Mouse (Mus musculus) forebrain, postnatal 0 days (tissue): ENCODE results near the gene Usp48. TPM values are rescaled to one million over a fixed set of nuclear protein-coding genes. Genes with fewer than 3 reads are reported as not detected.
A peak's percentile ranks its signal among the peaks of the same experiment; 100 is the strongest.

Source experiments
- ATAC-seq: fragments of 200-750 bp; cut with Nextera tagmentation; 2 replicates; pipeline ENCODE4 v1.8.0; 2017; ENCODE audit warnings: mild to moderate bottlenecking, moderate library complexity
- DNase-seq: peaks from one replicate; pipeline ENCODE4 v3.0.0-alpha.2; 2015
- H3K27ac ChIP-seq: fragments of 300-500 bp; sonication (generic); 2 replicates; pipeline ENCODE4 v1.5.1; 2014; ENCODE audit warnings: low read depth, mild to moderate bottlenecking, antibody characterized with exemption, low read length, moderate library complexity, mixed read lengths
- H3K27me3 ChIP-seq: fragments of 300-500 bp; sonication (generic); 2 replicates; pipeline ENCODE4 v1.6.1; 2014; ENCODE audit warnings: mild to moderate bottlenecking, low read length, mixed read lengths; ENCODE audit not compliant: insufficient read depth
- H3K36me3 ChIP-seq: fragments of 300-500 bp; sonication (generic); 2 replicates; pipeline ENCODE4 v1.6.1; 2014; ENCODE audit warnings: mild to moderate bottlenecking, moderate library complexity; ENCODE audit not compliant: insufficient read depth
- H3K4me1 ChIP-seq: fragments of 300-500 bp; sonication (generic); 2 replicates; pipeline ENCODE4 v1.6.1; 2014; ENCODE audit warnings: antibody characterized with exemption; ENCODE audit not compliant: insufficient read depth
- H3K4me2 ChIP-seq: fragments of 300-500 bp; sonication (generic); 2 replicates; pipeline ENCODE4 v1.6.1; 2014; ENCODE audit warnings: low read depth, mild to moderate bottlenecking, moderate library complexity
- H3K4me3 ChIP-seq: fragments of 300-500 bp; sonication (generic); 2 replicates; pipeline ENCODE4 v1.5.1; 2014; ENCODE audit warnings: low read depth, low read length, mixed read lengths
- H3K9ac ChIP-seq: fragments of 300-500 bp; sonication (generic); 2 replicates; pipeline ENCODE4 v1.6.1; 2014; ENCODE audit warnings: mild to moderate bottlenecking
- H3K9me3 ChIP-seq: fragments of 300-500 bp; sonication (generic); 2 replicates; pipeline ENCODE4 v1.6.1; 2016; ENCODE audit warnings: low read length
- CTCF ChIP-seq: sonication (generic); IDR thresholded peaks from 2 replicates; pipeline ENCODE4 v1.5.1; 2016; ENCODE audit warnings: antibody characterized with exemption, control low read depth, low read depth
- WGBS: fragments of 180-500 bp; shearing (Covaris S2); extraction: QIAGEN DNeasy Blood & Tissue Kit; methylation state at CpG from one replicate; pipeline ENCODE4 v1.1.7; 2014; 5-methylcytosine and 5-hydroxymethylcytosine counted together
- polyA plus RNA-seq: library from polyadenylated mRNA; unstranded; fragments of >200 nt; fragmentation: Nextera tagmentation; extraction: Ambion mirVana; gene quantifications from 2 replicates; pipeline ENCODE4 v1.2.1, GENCODE M21; 2015
- total RNA-seq: library from RNA; depleted of rRNA; stranded (reverse); fragments of >200 nt; gene quantifications from 2 replicates; pipeline ENCODE4 v1.2.3, GENCODE M21; 2014

The Usp48 gene
- total and polyA plus RNA-seq, 2 experiments from 2014 or later, result 51.8 to 106 TPM

DNA sequence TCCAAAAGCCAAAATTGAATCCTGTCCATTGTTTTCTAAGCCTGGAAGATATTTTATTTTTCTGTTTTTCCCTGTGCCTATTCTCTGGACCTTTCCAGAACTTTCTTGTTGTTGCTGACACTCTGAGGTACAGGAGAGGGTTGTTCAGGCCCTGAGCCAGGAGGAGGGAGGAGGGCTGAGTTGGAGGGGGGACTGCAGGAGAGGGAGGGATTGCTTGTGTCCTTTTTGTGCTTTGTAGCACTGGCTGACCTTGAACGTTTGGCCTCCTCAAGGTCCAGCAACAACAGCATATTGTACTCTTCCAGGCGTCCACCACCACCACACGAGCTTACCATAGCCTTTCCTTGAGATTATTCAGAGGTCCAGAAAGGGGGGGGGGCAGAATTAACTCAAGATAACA lies 38.0 kb downstream of the Usp48 start:
- Histone ChIP-seq H3K9me3 (no peaks in the 10 kb centered on the region), H3K9ac (no peak overlapping the region), H3K4me3 (no peak overlapping the region), H3K27me3 (no peaks in the 10 kb centered on the region), H3K36me3 (peaks cover 77% of the 10 kb centered on the region), H3K27ac (no peak overlapping the region), H3K4me2 (no peak overlapping the region), H3K4me1 (no peaks in the 10 kb centered on the region)
- WGBS, result 64% methylated on average over 3 of the region's 3 CpGs
- DNase-seq (no peak), ATAC-seq (no peak)
- TF ChIP-seq CTCF, result no peak

DNA sequence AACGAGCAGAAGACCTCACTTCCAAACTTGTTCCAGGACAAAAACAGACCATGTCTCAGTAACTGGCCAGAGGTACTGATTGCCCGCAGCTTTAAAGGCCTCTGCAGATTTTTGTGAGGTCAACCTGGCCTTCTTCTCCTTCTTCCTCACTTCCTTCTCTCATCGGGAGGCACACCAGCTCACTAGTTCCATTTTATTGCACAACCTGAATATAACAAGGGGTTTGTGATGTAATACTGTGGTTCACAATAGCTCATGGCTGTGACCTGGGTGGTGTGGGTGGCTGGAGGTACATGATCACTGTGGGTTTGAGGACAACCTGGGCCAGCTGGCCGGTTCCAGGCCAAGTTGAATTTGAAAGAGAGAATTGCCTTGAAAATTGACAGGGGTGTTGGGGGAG lies 39.8 kb downstream of the Usp48 start:
- Histone ChIP-seq H3K4me1 (no peaks in the 10 kb centered on the region), H3K27ac (no peak overlapping the region), H3K9ac (no peak overlapping the region), H3K27me3 (no peaks in the 10 kb centered on the region), H3K36me3 (peaks cover 80% of the 10 kb centered on the region), H3K4me3 (no peak overlapping the region), H3K9me3 (no peaks in the 10 kb centered on the region), H3K4me2 (no peak overlapping the region)
- TF ChIP-seq CTCF, result no peak
- DNase-seq (no peak), ATAC-seq (no peak)
- 88% methylated on average over 4 of the region's 4 CpGs for WGBS

- Histone ChIP-seq H3K9ac (no peak overlapping the region), H3K36me3 (peaks cover 78% of the 10 kb centered on the region), H3K4me3 (no peak overlapping the region), H3K4me2 (no peak overlapping the region), H3K27ac (no peak overlapping the region), H3K27me3 (no peaks in the 10 kb centered on the region), H3K4me1 (no peaks in the 10 kb centered on the region), H3K9me3 (no peaks in the 10 kb centered on the region)
- ATAC-seq (no peak), DNase-seq (no peak)
- TF ChIP-seq CTCF, result 0 out of 2 replicates have a peak, but pooled peaks have one; percentile 15
- 85% methylated on average over 3 of the region's 3 CpGs for WGBS
Measured at GRCm38 (mm10) chr4:137636597-137636996, 43.0 kb downstream of the Usp48 start.

DNA sequence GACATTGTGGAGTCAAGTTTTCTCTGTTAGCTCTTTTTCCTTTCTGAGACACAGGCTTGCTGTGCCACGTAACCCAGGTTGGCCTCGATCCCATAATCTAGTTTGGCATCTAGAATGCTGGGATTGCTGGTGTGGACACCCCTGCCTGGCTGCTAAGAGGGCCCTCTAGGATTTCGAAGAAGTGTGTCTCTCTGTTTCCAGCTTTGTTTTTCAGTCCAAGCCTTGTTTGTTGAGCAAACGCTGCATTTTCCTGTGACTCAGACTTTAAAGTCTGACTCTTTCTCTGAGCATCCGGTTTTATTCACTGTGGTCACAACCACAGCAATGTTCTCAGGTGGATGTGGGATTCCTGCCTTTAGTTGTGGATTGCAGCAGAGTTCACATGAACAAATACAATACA lies 48.0 kb downstream of the Usp48 start:
- H3K4me1 ChIP-seq, result no peaks in the 10 kb centered on the region
- H3K27ac ChIP-seq, result no peak overlapping the region
- H3K4me2 ChIP-seq, result no peak overlapping the region
- TF ChIP-seq CTCF, result no peak
- ATAC-seq (no peak), DNase-seq (no peak)
- 56% methylated on average over 5 of the region's 5 CpGs for WGBS
- H3K36me3 ChIP-seq, result peaks cover 74% of the 10 kb centered on the region
- no peak overlapping the region for H3K9ac ChIP-seq
- no peaks in the 10 kb centered on the region for H3K27me3 ChIP-seq
- no peak overlapping the region for H3K4me3 ChIP-seq
- H3K9me3 ChIP-seq, result no peaks in the 10 kb centered on the region

- H3K36me3 ChIP-seq, result peaks cover 73% of the 10 kb centered on the region
- no peak for ATAC-seq
- H3K4me2 ChIP-seq, result no peak overlapping the region
- DNase-seq, result no peak
- no peak overlapping the region for H3K9ac ChIP-seq
- TF ChIP-seq CTCF, result no peak
- no peaks in the 10 kb centered on the region for H3K27me3 ChIP-seq
- 36% methylated on average over 2 of the region's 2 CpGs for WGBS
- no peaks in the 10 kb centered on the region for H3K4me1 ChIP-seq
- no peaks in the 10 kb centered on the region for H3K9me3 ChIP-seq
- H3K4me3 ChIP-seq, result no peak overlapping the region
- no peak overlapping the region for H3K27ac ChIP-seq
Measured at GRCm38 (mm10) chr4:137642101-137642500, 48.5 kb downstream of the Usp48 start.

DNA sequence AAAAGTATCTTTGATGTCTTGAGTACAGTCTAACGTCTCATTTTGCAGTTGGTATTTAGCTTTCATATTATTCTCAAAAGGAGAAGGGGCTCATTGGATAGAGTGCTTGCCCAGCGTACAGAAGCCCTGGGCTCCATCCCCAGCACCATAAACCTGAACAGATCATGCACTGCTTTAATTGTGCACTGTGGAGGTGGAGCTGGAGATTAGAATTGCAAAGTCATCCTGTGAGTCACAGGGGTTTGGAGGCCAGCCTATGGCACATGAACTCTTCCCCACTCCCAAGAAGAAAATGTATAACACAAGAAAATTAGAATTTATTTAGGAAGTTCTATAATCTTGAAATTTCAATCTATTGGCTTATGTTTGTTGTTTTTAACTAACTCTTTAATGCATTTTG lies 49.9 kb downstream of the Usp48 start:
- ATAC-seq, result no peak
- 76% methylated on average over 2 of the region's 2 CpGs for WGBS
- Histone ChIP-seq H3K4me1 (no peaks in the 10 kb centered on the region), H3K4me2 (no peak overlapping the region), H3K27me3 (no peaks in the 10 kb centered on the region), H3K4me3 (no peak overlapping the region), H3K27ac (no peak overlapping the region), H3K36me3 (peaks cover 73% of the 10 kb centered on the region), H3K9me3 (no peaks in the 10 kb centered on the region), H3K9ac (no peak overlapping the region)
- TF ChIP-seq CTCF, result no peak
- no peak for DNase-seq

- Histone ChIP-seq H3K36me3 (peaks cover 77% of the 10 kb centered on the region), H3K4me1 (no peaks in the 10 kb centered on the region), H3K9ac (no peak overlapping the region), H3K9me3 (no peaks in the 10 kb centered on the region), H3K27me3 (no peaks in the 10 kb centered on the region), H3K27ac (no peak overlapping the region), H3K4me3 (no peak overlapping the region), H3K4me2 (no peak overlapping the region)
- DNase-seq, result no peak
- TF ChIP-seq CTCF, result no peak
- ATAC-seq, result no peak
Measured at GRCm38 (mm10) chr4:137646262-137646661, 52.7 kb downstream of the Usp48 start.

DNA sequence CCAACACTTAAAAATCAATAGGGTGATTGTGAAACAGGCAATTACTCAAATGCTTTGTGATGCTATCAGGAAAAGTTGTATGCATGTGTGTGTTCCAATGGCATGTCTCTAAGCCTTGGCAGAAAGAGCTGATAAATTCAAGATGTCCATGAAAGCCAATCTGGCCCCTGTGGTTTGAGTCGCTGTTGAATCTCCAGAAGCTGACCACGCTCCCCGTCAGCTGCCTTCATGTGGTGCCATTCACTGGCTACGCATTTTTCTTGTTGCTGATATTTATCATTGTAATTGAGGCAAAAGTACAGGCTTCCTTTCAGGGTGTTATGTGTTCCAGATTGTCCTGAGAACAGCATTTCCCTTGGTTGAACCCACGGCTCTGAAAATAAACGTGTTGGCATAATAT lies 54.1 kb downstream of the Usp48 start:
- Histone ChIP-seq H3K9ac (no peak overlapping the region), H3K27me3 (no peaks in the 10 kb centered on the region), H3K27ac (no peak overlapping the region), H3K4me2 (no peak overlapping the region), H3K9me3 (no peaks in the 10 kb centered on the region), H3K4me3 (no peak overlapping the region), H3K4me1 (no peaks in the 10 kb centered on the region), H3K36me3 (peaks cover 81% of the 10 kb centered on the region)
- 84% methylated on average over 6 of the region's 6 CpGs for WGBS
- no peak for TF ChIP-seq CTCF
- DNase-seq, result no peak
- ATAC-seq, result no peak
